Mouse (Mus musculus) hindbrain, embryonic 12.5 days (tissue): Measurements from ENCODE around the gene Palm2. TPM values are rescaled to one million over a fixed set of nuclear protein-coding genes. Genes with fewer than 3 reads are reported as not detected.

Source experiments
- ATAC-seq: fragments of 200-750 bp; cut with Nextera tagmentation; 2 replicates; pipeline ENCODE4 v1.8.0; 2017; ENCODE audit warnings: moderate TSS enrichment; ENCODE audit not compliant: low FRiP score
- H3K27ac ChIP-seq: fragments of 300-500 bp; sonication (generic); 2 replicates; pipeline ENCODE4 v1.5.1; 2016; ENCODE audit warnings: mild to moderate bottlenecking
- H3K27me3 ChIP-seq: fragments of 300-500 bp; sonication (generic); 2 replicates; pipeline ENCODE4 v1.6.1; 2016; ENCODE audit warnings: mild to moderate bottlenecking
- H3K36me3 ChIP-seq: fragments of 300-500 bp; sonication (generic); 2 replicates; pipeline ENCODE4 v1.6.1; 2016; ENCODE audit warnings: mild to moderate bottlenecking
- H3K4me1 ChIP-seq: fragments of 300-500 bp; sonication (generic); 2 replicates; pipeline ENCODE4 v1.6.1; 2016
- H3K4me2 ChIP-seq: fragments of 300-500 bp; sonication (generic); replicated peaks from 2 replicates; pipeline ENCODE4 v1.6.1; 2016; ENCODE audit warnings: mild to moderate bottlenecking
- H3K4me3 ChIP-seq: fragments of 300-500 bp; sonication (generic); 2 replicates; pipeline ENCODE4 v1.5.1; 2016; ENCODE audit warnings: mild to moderate bottlenecking
- H3K9ac ChIP-seq: fragments of 300-500 bp; sonication (generic); 2 replicates; pipeline ENCODE4 v1.6.1; 2016; ENCODE audit warnings: mild to moderate bottlenecking, moderate library complexity
- H3K9me3 ChIP-seq: fragments of 300-500 bp; sonication (generic); replicated peaks from 2 replicates; pipeline ENCODE4 v1.6.1; 2016; ENCODE audit warnings: mild to moderate bottlenecking
- WGBS: fragments of 180-500 bp; shearing (Covaris S2); methylation state at CpG from one replicate; pipeline ENCODE4 v1.1.7; 2016; 5-methylcytosine and 5-hydroxymethylcytosine counted together
- polyA plus RNA-seq: library from polyadenylated mRNA; unstranded; fragments of >200 nt; fragmentation: Nextera tagmentation; extraction: Ambion mirVana; gene quantifications from 2 replicates; pipeline ENCODE4 v1.2.1, GENCODE M21; 2016

Palm2 gene
- polyA plus RNA-seq, 1 experiment from 2014 or later, result 6.0 TPM

GRCm38 (mm10) chr4:57682341-57682740, 248.3 kb downstream of the Palm2 start:
- WGBS, result 93% methylated on average over 2 of the region's 2 CpGs
- no peak for ATAC-seq
- H3K4me3 ChIP-seq, result no peak overlapping the region
- H3K27ac ChIP-seq, result no peak overlapping the region
- no peaks in the 10 kb centered on the region for H3K36me3 ChIP-seq
- no peaks in the 10 kb centered on the region for H3K9me3 ChIP-seq
- peaks cover 11% of the 10 kb centered on the region for H3K4me1 ChIP-seq
- H3K9ac ChIP-seq, result no peak overlapping the region
- H3K27me3 ChIP-seq, result no peaks in the 10 kb centered on the region
- no peak overlapping the region for H3K4me2 ChIP-seq

- Histone ChIP-seq H3K4me3 (no peak overlapping the region), H3K9me3 (no peaks in the 10 kb centered on the region), H3K4me1 (peaks cover 13% of the 10 kb centered on the region), H3K9ac (no peak overlapping the region), H3K36me3 (no peaks in the 10 kb centered on the region), H3K27ac (no peak overlapping the region), H3K27me3 (no peaks in the 10 kb centered on the region), H3K4me2 (no peak overlapping the region)
- ATAC-seq, result no peak
- WGBS, result 85% methylated on average over 11 of the region's 11 CpGs
Observed at GRCm38 (mm10) chr4:57682944-57683343, 248.9 kb downstream of the Palm2 start.

GRCm38 (mm10) chr4:57684676-57685215, 250.7 kb downstream of the Palm2 start:
- Histone ChIP-seq H3K27me3 (no peaks in the 10 kb centered on the region), H3K27ac (no peak overlapping the region), H3K9me3 (no peaks in the 10 kb centered on the region), H3K4me3 (no peak overlapping the region), H3K36me3 (no peaks in the 10 kb centered on the region), H3K4me2 (no peak overlapping the region), H3K9ac (no peak overlapping the region), H3K4me1 (peaks cover 23% of the 10 kb centered on the region)
- ATAC-seq, result no peak
- 81% methylated on average over 12 of the region's 12 CpGs for WGBS

GRCm38 (mm10) chr4:57686736-57687135, 252.7 kb downstream of the Palm2 start:
- Histone ChIP-seq H3K9ac (no peak overlapping the region), H3K36me3 (no peaks in the 10 kb centered on the region), H3K27ac (no peak overlapping the region), H3K9me3 (no peaks in the 10 kb centered on the region), H3K4me3 (no peak overlapping the region), H3K4me1 (peaks cover 14% of the 10 kb centered on the region), H3K27me3 (no peaks in the 10 kb centered on the region), H3K4me2 (no peak overlapping the region)
- no peak for ATAC-seq
- WGBS, result 68% methylated on average over 3 of the region's 3 CpGs

GRCm38 (mm10) chr4:57687583-57687982, 253.5 kb downstream of the Palm2 start:
- H3K4me2 ChIP-seq, result no peak overlapping the region
- no peak overlapping the region for H3K27ac ChIP-seq
- no peak overlapping the region for H3K9ac ChIP-seq
- WGBS, result 80% methylated on average over 3 of the region's 3 CpGs
- H3K27me3 ChIP-seq, result no peaks in the 10 kb centered on the region
- H3K4me1 ChIP-seq, result peaks cover 14% of the 10 kb centered on the region
- no peaks in the 10 kb centered on the region for H3K36me3 ChIP-seq
- no peak overlapping the region for H3K4me3 ChIP-seq
- no peaks in the 10 kb centered on the region for H3K9me3 ChIP-seq
- no peak for ATAC-seq

GRCm38 (mm10) chr4:57688131-57688530, 254.1 kb downstream of the Palm2 start:
- WGBS, result 84% methylated on average over 9 of the region's 9 CpGs
- Histone ChIP-seq H3K27ac (no peak overlapping the region), H3K4me3 (no peak overlapping the region), H3K36me3 (no peaks in the 10 kb centered on the region), H3K27me3 (no peaks in the 10 kb centered on the region), H3K4me1 (peaks cover 14% of the 10 kb centered on the region), H3K9ac (no peak overlapping the region), H3K9me3 (no peaks in the 10 kb centered on the region), H3K4me2 (no peak overlapping the region)
- no peak for ATAC-seq

GRCm38 (mm10) chr4:57690001-57690400, 256.0 kb downstream of the Palm2 start:
- Histone ChIP-seq H3K27ac (no peak overlapping the region), H3K27me3 (no peaks in the 10 kb centered on the region), H3K4me3 (no peak overlapping the region), H3K4me2 (no peak overlapping the region), H3K4me1 (peaks cover 14% of the 10 kb centered on the region), H3K9ac (no peak overlapping the region), H3K36me3 (no peaks in the 10 kb centered on the region), H3K9me3 (no peaks in the 10 kb centered on the region)
- WGBS, result 75% methylated on average over 6 of the region's 6 CpGs
- no peak for ATAC-seq

GRCm38 (mm10) chr4:57690805-57691204, 256.8 kb downstream of the Palm2 start:
- H3K4me1 ChIP-seq, result peaks cover 14% of the 10 kb centered on the region
- H3K4me3 ChIP-seq, result no peak overlapping the region
- no peak overlapping the region for H3K27ac ChIP-seq
- H3K9me3 ChIP-seq, result no peaks in the 10 kb centered on the region
- no peaks in the 10 kb centered on the region for H3K36me3 ChIP-seq
- no peak overlapping the region for H3K4me2 ChIP-seq
- no peaks in the 10 kb centered on the region for H3K27me3 ChIP-seq
- no peak overlapping the region for H3K9ac ChIP-seq
- no peak for ATAC-seq
- 27% methylated on average over 1 of the region's 1 CpGs for WGBS

GRCm38 (mm10) chr4:57694356-57695136, 260.5 kb downstream of the Palm2 start:
- Histone ChIP-seq H3K36me3 (no peaks in the 10 kb centered on the region), H3K4me1 (no peaks in the 10 kb centered on the region), H3K4me3 (no peak overlapping the region), H3K4me2 (no peak overlapping the region), H3K9ac (no peak overlapping the region), H3K27ac (no peak overlapping the region), H3K9me3 (no peaks in the 10 kb centered on the region), H3K27me3 (no peaks in the 10 kb centered on the region)
- ATAC-seq, result no peak
- WGBS, result 82% methylated on average over 5 of the region's 5 CpGs

GRCm38 (mm10) chr4:57696955-57697354, 262.9 kb downstream of the Palm2 start:
- H3K9me3 ChIP-seq, result no peaks in the 10 kb centered on the region
- no peak overlapping the region for H3K9ac ChIP-seq
- no peak overlapping the region for H3K4me2 ChIP-seq
- WGBS, result 93% methylated on average over 11 of the region's 11 CpGs
- ATAC-seq, result no peak
- no peaks in the 10 kb centered on the region for H3K36me3 ChIP-seq
- no peaks in the 10 kb centered on the region for H3K4me1 ChIP-seq
- H3K4me3 ChIP-seq, result no peak overlapping the region
- no peaks in the 10 kb centered on the region for H3K27me3 ChIP-seq
- H3K27ac ChIP-seq, result no peak overlapping the region

GRCm38 (mm10) chr4:57697918-57698611, 264.0 kb downstream of the Palm2 start:
- 81% methylated on average over 12 of the region's 12 CpGs for WGBS
- Histone ChIP-seq H3K9ac (no peak overlapping the region), H3K27ac (no peak overlapping the region), H3K4me1 (no peaks in the 10 kb centered on the region), H3K4me3 (no peak overlapping the region), H3K36me3 (no peaks in the 10 kb centered on the region), H3K4me2 (no peak overlapping the region), H3K9me3 (no peaks in the 10 kb centered on the region), H3K27me3 (no peaks in the 10 kb centered on the region)
- ATAC-seq, result no peak

GRCm38 (mm10) chr4:57701576-57701975, 267.5 kb downstream of the Palm2 start:
- H3K27me3 ChIP-seq, result no peaks in the 10 kb centered on the region
- H3K36me3 ChIP-seq, result no peaks in the 10 kb centered on the region
- H3K9me3 ChIP-seq, result no peaks in the 10 kb centered on the region
- no peak overlapping the region for H3K9ac ChIP-seq
- H3K4me1 ChIP-seq, result no peaks in the 10 kb centered on the region
- 90% methylated on average over 5 of the region's 5 CpGs for WGBS
- H3K27ac ChIP-seq, result no peak overlapping the region
- no peak overlapping the region for H3K4me3 ChIP-seq
- no peak for ATAC-seq
- H3K4me2 ChIP-seq, result no peak overlapping the region
